Mouse (Mus musculus) c-Kit-positive CD71-negative TER-119-negative erythroid progenitor cells, embryonic 14.5 days (primary cell): ENCODE results near the gene Obox1.
"Not testable (repeated sequence)": the region's sequence is repeated elsewhere in the genome, so short reads cannot be mapped to it uniquely, and the experiment has no call there.

ENCODE experiments used
- DNase-seq: peaks from one replicate; pipeline ENCODE4 v3.0.0-alpha.2; 2013; ENCODE audit warnings: low read depth

The Obox1 gene

DNA sequence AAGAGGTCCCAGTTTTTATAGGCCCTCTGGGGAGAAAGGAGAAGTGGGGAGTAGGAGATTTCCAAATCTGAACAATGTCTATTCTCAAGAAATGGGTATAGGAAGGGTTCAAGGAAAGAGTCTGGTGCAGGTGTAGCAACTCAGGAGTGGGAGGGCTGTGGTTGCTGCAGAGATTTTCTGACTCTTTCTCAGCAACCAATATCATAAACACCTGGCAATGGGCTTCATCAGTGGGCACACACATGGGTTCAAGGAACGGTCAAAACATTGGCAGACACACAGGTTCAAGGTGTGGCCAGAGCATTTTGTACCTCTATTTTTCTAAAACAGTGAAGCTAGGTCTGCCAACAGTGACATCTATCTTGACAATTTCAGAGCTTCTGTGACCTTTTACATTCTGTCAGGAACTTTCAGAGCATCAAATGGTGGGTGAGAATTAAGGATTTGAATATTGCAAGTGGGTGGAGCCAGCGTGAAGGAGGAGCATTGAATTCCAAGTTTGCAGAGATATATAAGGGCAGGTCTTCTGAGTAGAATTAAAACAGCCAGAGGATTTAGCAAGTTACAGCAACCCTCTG, at the start of gene Obox1, which contains the start of gene Obox2:
Gene Obox1, plus strand, starts transcription at position 528 of the 578 bp plus-strand sequence.
Gene Obox2, plus strand, starts transcription at position 301 of the 578 bp plus-strand sequence.
- DNase-seq = not testable (repeated sequence)

- DNase-seq = not testable (repeated sequence)
Measured at GRCm38 (mm10) chr7:15399147-15399874, 10.6 kb downstream of the Obox1 start.

DNA sequence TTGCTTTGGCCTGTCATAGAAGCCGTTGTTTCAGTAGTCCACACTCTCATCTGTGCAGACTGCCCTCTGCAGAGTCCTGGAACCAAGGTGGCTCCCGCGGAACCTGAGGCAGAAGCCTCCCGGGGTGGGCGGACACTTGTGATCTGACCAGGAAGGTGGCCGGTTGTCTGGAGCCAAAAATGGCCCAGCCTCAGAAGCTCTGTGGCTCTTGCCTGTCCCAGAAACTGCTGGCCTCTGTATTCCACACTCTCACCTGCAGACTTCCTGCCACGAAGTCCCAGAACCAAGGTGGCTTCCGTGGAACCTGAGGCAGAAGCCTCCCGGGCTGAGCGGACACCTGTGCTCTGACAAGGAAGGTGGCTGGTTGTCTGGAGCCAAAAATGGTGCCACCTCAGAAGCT, 18.1 kb downstream of the Obox1 start:
- DNase-seq = not testable (repeated sequence)

- not testable (repeated sequence) for DNase-seq
Measured at GRCm38 (mm10) chr7:15418046-15418445, 29.3 kb downstream of the Obox1 start.

GRCm38 (mm10) chr7:15425537-15425936, 36.8 kb downstream of the Obox1 start:
- DNase-seq = not testable (repeated sequence)

- not testable (repeated sequence) for DNase-seq
Measured at GRCm38 (mm10) chr7:15509411-15509810, 120.7 kb downstream of the Obox1 start.
